Mouse (Mus musculus): ENCODE measurements around the gene Ankrd34c.

DNA sequence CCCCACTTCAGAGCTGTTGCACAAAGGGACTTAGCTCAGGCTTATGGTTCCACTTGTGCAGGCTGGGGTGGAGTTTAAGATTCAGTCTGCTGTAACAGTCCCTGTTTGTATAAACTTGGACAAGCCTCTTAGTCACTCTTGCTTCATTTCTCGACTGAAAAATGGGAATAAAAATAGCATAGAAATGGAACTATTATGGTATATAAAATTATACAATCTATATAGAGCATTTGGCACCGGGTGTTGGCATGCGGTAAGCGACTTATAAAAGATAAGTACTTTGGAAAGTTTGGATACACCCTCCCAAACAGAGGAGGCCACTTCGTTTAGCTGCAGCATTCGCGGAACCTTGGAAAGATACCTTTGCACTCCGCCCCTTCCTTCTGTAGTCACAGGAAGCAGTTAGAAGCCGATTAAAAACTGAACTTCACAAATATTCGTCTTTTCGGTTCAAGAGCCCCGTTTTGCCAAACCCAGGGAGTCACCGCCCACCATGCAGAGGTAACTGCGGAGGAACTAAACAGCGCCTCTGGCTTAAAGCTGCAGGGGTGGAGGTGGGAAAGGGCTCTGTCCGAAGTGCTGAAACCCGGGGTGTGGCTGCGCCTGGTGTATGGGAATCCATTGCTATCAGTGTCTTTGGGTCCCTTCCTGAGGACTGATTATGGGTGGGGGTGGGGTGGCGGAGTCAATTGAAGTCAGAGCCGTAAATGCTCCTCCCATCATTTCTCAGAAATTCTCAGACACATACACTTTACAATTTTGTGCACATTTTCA, 1.2 kb downstream of the Ankrd34c start:
- TF ChIP-seq CTCF (IDR thresholded peaks at IDR 0.05; ENCODE audit: low read depth, low read length) (no peak), POLR2A (IDR thresholded peaks at IDR 0.05; ENCODE audit: borderline replicate concordance, low read depth, low read length) (no peak)

Data from bone marrow macrophage, adult 2 months (primary cell).